Mouse (Mus musculus) liver, embryonic 15.5 days (tissue): ENCODE data around the gene Slc16a10. TPM values are rescaled to one million over a fixed set of nuclear protein-coding genes. Genes with fewer than 3 reads are reported as not detected.
A peak's percentile ranks its signal among the peaks of the same experiment; 100 is the strongest.

Source experiments
- ATAC-seq: fragments of 200-750 bp; cut with Nextera tagmentation; 2 replicates; pipeline ENCODE4 v1.8.0; 2017; ENCODE audit warnings: moderate number of reproducible peaks, mild to moderate bottlenecking, moderate library complexity; ENCODE audit not compliant: insufficient read depth
- H3K27ac ChIP-seq: fragments of 300-500 bp; sonication (generic); replicated peaks from 2 replicates; pipeline ENCODE4 v1.5.1; 2015; ENCODE audit warnings: mild to moderate bottlenecking, inconsistent platforms
- H3K27me3 ChIP-seq: fragments of 300-500 bp; sonication (generic); 2 replicates; pipeline ENCODE4 v1.6.1; 2015; ENCODE audit warnings: mild to moderate bottlenecking, inconsistent platforms
- H3K36me3 ChIP-seq: fragments of 300-500 bp; sonication (generic); replicated peaks from 2 replicates; pipeline ENCODE4 v1.6.1; 2015; ENCODE audit warnings: moderate library complexity, mild to moderate bottlenecking, inconsistent platforms
- H3K4me1 ChIP-seq: fragments of 300-500 bp; sonication (generic); replicated peaks from 2 replicates; pipeline ENCODE4 v1.6.1; 2015; ENCODE audit warnings: inconsistent platforms
- H3K4me2 ChIP-seq: fragments of 300-500 bp; sonication (generic); 2 replicates; pipeline ENCODE4 v1.6.1; 2015; ENCODE audit warnings: moderate library complexity, mild to moderate bottlenecking, inconsistent platforms
- H3K4me3 ChIP-seq: fragments of 300-500 bp; sonication (generic); replicated peaks from 2 replicates; pipeline ENCODE4 v1.5.1; 2015; ENCODE audit warnings: mild to moderate bottlenecking, inconsistent platforms
- H3K9ac ChIP-seq: fragments of 300-500 bp; sonication (generic); 2 replicates; pipeline ENCODE4 v1.6.1; 2015; ENCODE audit warnings: moderate library complexity, mild to moderate bottlenecking, inconsistent platforms
- H3K9me3 ChIP-seq: fragments of 300-500 bp; sonication (generic); replicated peaks from 2 replicates; pipeline ENCODE4 v1.6.1; 2016; ENCODE audit warnings: inconsistent platforms
- WGBS: fragments of 180-500 bp; shearing (Covaris S2); methylation state at CpG from one replicate; pipeline ENCODE4 v1.1.7; 2015; ENCODE audit warnings: mixed read lengths; ENCODE audit not compliant: insufficient replicate concordance; 5-methylcytosine and 5-hydroxymethylcytosine counted together
- polyA plus RNA-seq: library from polyadenylated mRNA; unstranded; fragments of >200 nt; fragmentation: Nextera tagmentation; extraction: Ambion mirVana; gene quantifications from 2 replicates; pipeline ENCODE4 v1.2.1, GENCODE M21; 2015

Slc16a10 gene
- polyA plus RNA-seq, 1 experiment from 2014 or later = 79.2 TPM

- no peak for ATAC-seq
- 75% methylated on average over 1 of the region's 1 CpGs for WGBS
Measured at GRCm38 (mm10) chr10:40107995-40108394, 34.1 kb downstream of the Slc16a10 start.

GRCm38 (mm10) chr10:40105174-40105573 lies 36.9 kb downstream of the Slc16a10 start:
- Histone ChIP-seq H3K4me1 (peaks cover 66% of the 10 kb centered on the region), H3K4me3 (no peak overlapping the region), H3K27ac (no peak overlapping the region; the same call in 1 of the 2 replicates), H3K27me3 (no peaks in the 10 kb centered on the region), H3K4me2 (no peak overlapping the region), H3K9ac (no peak overlapping the region), H3K9me3 (no peaks in the 10 kb centered on the region), H3K36me3 (peaks cover 11% of the 10 kb centered on the region; the same call in 1 of the 2 replicates)
- ATAC-seq = no peak
- 31% methylated on average over 1 of the region's 1 CpGs for WGBS

More at GRCm38 (mm10) chr10:40107995-40108394, 34.1 kb downstream of the Slc16a10 start:
- Histone ChIP-seq H3K36me3 (peaks cover 11% of the 10 kb centered on the region; the same call in 1 of the 2 replicates), H3K9me3 (no peaks in the 10 kb centered on the region), H3K4me3 (no peak overlapping the region), H3K4me2 (no peak overlapping the region), H3K9ac (no peak overlapping the region), H3K4me1 (peaks cover 71% of the 10 kb centered on the region), H3K27ac (no peak overlapping the region; the same call in 1 of the 2 replicates), H3K27me3 (no peaks in the 10 kb centered on the region)

- no peak overlapping the region for H3K4me2 ChIP-seq
- peaks cover 52% of the 10 kb centered on the region for H3K4me1 ChIP-seq
- no peaks in the 10 kb centered on the region for H3K27me3 ChIP-seq
- peaks cover 7% of the 10 kb centered on the region for H3K36me3 ChIP-seq
- WGBS = 61% methylated on average over 5 of the region's 5 CpGs
- ATAC-seq = no peak
- H3K27ac ChIP-seq = no peak overlapping the region
- H3K9ac ChIP-seq = no peak overlapping the region
- no peak overlapping the region for H3K4me3 ChIP-seq
- no peaks in the 10 kb centered on the region for H3K9me3 ChIP-seq
Measured at GRCm38 (mm10) chr10:40103790-40104189, 38.3 kb downstream of the Slc16a10 start.

GRCm38 (mm10) chr10:40102986-40103385 lies 39.1 kb downstream of the Slc16a10 start:
- no peaks in the 10 kb centered on the region for H3K27me3 ChIP-seq
- 47% methylated on average over 8 of the region's 8 CpGs for WGBS
- no peak overlapping the region for H3K4me2 ChIP-seq
- H3K27ac ChIP-seq = no peak overlapping the region
- H3K4me3 ChIP-seq = no peak overlapping the region
- peaks cover 44% of the 10 kb centered on the region for H3K4me1 ChIP-seq
- no peaks in the 10 kb centered on the region for H3K9me3 ChIP-seq
- peaks cover 9% of the 10 kb centered on the region for H3K36me3 ChIP-seq
- H3K9ac ChIP-seq = no peak overlapping the region
- no peak for ATAC-seq

GRCm38 (mm10) chr10:40102166-40102565 lies 39.9 kb downstream of the Slc16a10 start:
- no peak overlapping the region for H3K4me2 ChIP-seq
- no peak for ATAC-seq
- H3K4me1 ChIP-seq = peaks cover 43% of the 10 kb centered on the region
- H3K27me3 ChIP-seq = no peaks in the 10 kb centered on the region
- H3K4me3 ChIP-seq = no peak overlapping the region
- H3K9ac ChIP-seq = no peak overlapping the region
- H3K27ac ChIP-seq = no peak overlapping the region
- 83% methylated on average over 3 of the region's 3 CpGs for WGBS
- H3K9me3 ChIP-seq = no peaks in the 10 kb centered on the region
- H3K36me3 ChIP-seq = peaks cover 16% of the 10 kb centered on the region

GRCm38 (mm10) chr10:40098441-40098840 lies 43.6 kb downstream of the Slc16a10 start:
- WGBS = 68% methylated on average over 1 of the region's 1 CpGs
- ATAC-seq = no peak
- Histone ChIP-seq H3K4me1 (peaks cover 30% of the 10 kb centered on the region), H3K27me3 (no peaks in the 10 kb centered on the region), H3K4me3 (no peak overlapping the region), H3K4me2 (no peak overlapping the region), H3K27ac (no peak overlapping the region), H3K9ac (no peak overlapping the region), H3K9me3 (no peaks in the 10 kb centered on the region), H3K36me3 (peaks cover 24% of the 10 kb centered on the region)

GRCm38 (mm10) chr10:40097519-40097918 lies 44.5 kb downstream of the Slc16a10 start:
- no peak overlapping the region for H3K4me3 ChIP-seq
- 59% methylated on average over 4 of the region's 4 CpGs for WGBS
- peaks cover 33% of the 10 kb centered on the region for H3K36me3 ChIP-seq
- ATAC-seq = 0 out of 2 replicates have a peak, but pooled peaks have one; percentile 25
- H3K9me3 ChIP-seq = no peaks in the 10 kb centered on the region
- H3K27me3 ChIP-seq = no peaks in the 10 kb centered on the region
- H3K4me1 ChIP-seq = peaks cover 23% of the 10 kb centered on the region
- H3K9ac ChIP-seq = no peak overlapping the region
- H3K4me2 ChIP-seq = no peak overlapping the region
- no peak overlapping the region for H3K27ac ChIP-seq

GRCm38 (mm10) chr10:40094752-40095151 lies 47.3 kb downstream of the Slc16a10 start:
- Histone ChIP-seq H3K36me3 (peaks cover 39% of the 10 kb centered on the region), H3K4me3 (no peak overlapping the region), H3K9me3 (no peaks in the 10 kb centered on the region), H3K9ac (no peak overlapping the region), H3K27me3 (no peaks in the 10 kb centered on the region), H3K27ac (no peak overlapping the region), H3K4me2 (no peak overlapping the region), H3K4me1 (peaks cover 28% of the 10 kb centered on the region)
- 94% methylated on average over 2 of the region's 2 CpGs for WGBS
- ATAC-seq = no peak

GRCm38 (mm10) chr10:40093526-40093925 lies 48.5 kb downstream of the Slc16a10 start:
- Histone ChIP-seq H3K36me3 (peaks cover 30% of the 10 kb centered on the region), H3K4me3 (no peak overlapping the region), H3K4me2 (no peak overlapping the region), H3K27ac (no peak overlapping the region), H3K27me3 (no peaks in the 10 kb centered on the region), H3K9me3 (no peaks in the 10 kb centered on the region), H3K4me1 (peaks cover 28% of the 10 kb centered on the region), H3K9ac (no peak overlapping the region)
- no peak for ATAC-seq

- Histone ChIP-seq H3K27ac (no peak overlapping the region), H3K27me3 (no peaks in the 10 kb centered on the region), H3K9me3 (no peaks in the 10 kb centered on the region), H3K36me3 (peaks cover 27% of the 10 kb centered on the region), H3K4me3 (no peak overlapping the region), H3K4me2 (no peak overlapping the region), H3K9ac (no peak overlapping the region), H3K4me1 (peaks cover 21% of the 10 kb centered on the region)
- no peak for ATAC-seq
- 90% methylated on average over 2 of the region's 2 CpGs for WGBS
Measured at GRCm38 (mm10) chr10:40091455-40091854, 50.6 kb downstream of the Slc16a10 start.

GRCm38 (mm10) chr10:40090504-40091428 lies 51.3 kb downstream of the Slc16a10 start:
- Histone ChIP-seq H3K27me3 (no peaks in the 10 kb centered on the region), H3K4me2 (no peak overlapping the region), H3K9ac (no peak overlapping the region), H3K4me1 (peaks cover 20% of the 10 kb centered on the region), H3K27ac (no peak overlapping the region), H3K9me3 (no peaks in the 10 kb centered on the region), H3K36me3 (peaks cover 33% of the 10 kb centered on the region), H3K4me3 (no peak overlapping the region)
- WGBS = 75% methylated on average over 11 of the region's 11 CpGs
- no peak for ATAC-seq
